Mouse (Mus musculus): ENCODE measurements around the gene Sema7a.

GRCm38 (mm10) chr9:57989309-57989708 lies 49.4 kb downstream of the Sema7a start:
- TF ChIP-seq POLR2A (IDR thresholded peaks at IDR 0.05; ENCODE audit: borderline replicate concordance, extremely low read depth, insufficient read depth, insufficient read length, poor library complexity, severe bottlenecking): no peak
- TF ChIP-seq CTCF (IDR thresholded peaks at IDR 0.05; ENCODE audit: borderline replicate concordance, extremely low read depth, insufficient read depth, insufficient read length): no peak

All from brain, embryonic 14.5 days (tissue).